Mouse (Mus musculus) monocyte, adult 2 months (primary cell): Measurements from ENCODE around the gene Kif16b.

Experiments used
- DNase-seq, 2 experiments: peaks; one replicate each; pipeline ENCODE4 v3.0.0; 2022; ENCODE audit warnings: low spot score in 2 of 2, low read depth in 1 of 2

Kif16b gene

DNA sequence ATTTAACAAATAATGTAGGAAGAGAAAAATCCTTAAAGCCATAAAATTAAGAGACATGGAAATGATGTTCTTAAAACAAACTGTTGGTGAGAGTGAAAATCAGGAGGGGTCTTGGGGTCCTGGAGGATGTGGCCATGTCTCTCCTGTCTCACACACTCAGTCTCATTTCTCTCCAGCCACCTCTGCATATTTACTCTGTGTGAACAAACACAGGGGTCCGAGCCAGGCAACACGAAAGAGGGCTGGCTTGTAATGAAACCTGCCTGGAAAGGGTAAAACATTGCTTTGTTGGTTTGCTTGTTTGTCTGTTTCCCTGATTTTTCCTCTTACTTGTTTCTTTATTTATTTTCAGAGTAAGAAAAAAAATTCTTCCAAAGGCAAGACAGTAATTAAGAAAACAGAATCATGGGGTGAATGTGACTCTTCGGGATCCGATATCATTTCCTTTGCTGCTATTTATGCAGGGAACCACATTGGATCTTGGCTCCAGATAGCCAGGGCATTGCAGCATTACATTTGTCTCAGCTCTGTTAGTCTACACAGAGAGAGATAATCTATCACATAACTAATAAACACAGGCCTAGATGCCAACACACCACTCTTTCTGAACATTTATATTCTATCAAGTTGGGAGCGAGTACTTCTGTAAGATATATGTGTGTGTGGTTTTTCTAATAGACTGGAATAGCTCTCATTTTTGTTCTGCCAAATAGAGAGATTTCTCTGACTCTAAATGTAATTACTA is 218.2 kb downstream of the Kif16b start:
- DNase-seq, result no peak

DNA sequence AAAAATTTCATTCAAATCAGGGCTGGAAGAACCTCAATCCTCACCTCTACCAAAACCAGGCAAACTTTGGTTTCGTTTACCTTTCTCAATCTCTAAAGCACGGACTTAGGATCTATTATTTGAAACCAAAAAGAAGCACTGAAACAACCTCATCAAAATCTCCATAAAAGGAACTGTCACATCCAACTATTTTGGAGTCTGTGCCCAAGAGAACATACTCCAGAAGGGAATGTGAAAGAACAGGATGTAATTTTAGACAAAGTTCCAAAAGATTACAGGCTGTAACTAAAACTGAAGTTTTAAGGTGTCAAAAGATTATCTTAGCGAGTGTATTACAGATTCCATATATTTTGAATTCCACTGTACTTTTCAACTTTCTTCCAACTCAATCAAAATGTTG is 232.9 kb downstream of the Kif16b start:
- no peak for DNase-seq

DNA sequence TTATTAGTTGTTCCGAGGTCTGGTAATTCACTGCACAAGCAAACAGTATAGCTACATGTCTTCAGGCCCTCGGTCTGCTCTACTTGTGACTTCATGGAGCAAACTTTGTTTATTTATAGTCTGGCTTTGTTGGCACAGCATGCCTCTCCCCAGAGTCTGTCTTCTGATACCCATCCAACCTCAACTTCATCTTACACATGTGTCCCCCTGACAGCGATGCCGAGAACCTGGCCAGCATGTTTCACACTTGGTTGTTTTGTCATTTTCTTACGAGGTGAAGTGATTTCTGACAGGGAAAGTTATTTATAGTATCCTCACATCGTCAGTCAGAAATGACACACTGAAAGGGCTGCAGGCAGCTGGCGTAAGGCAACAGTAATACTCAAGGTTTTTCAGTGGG is 249.7 kb downstream of the Kif16b start:
- DNase-seq, result no peak

DNA sequence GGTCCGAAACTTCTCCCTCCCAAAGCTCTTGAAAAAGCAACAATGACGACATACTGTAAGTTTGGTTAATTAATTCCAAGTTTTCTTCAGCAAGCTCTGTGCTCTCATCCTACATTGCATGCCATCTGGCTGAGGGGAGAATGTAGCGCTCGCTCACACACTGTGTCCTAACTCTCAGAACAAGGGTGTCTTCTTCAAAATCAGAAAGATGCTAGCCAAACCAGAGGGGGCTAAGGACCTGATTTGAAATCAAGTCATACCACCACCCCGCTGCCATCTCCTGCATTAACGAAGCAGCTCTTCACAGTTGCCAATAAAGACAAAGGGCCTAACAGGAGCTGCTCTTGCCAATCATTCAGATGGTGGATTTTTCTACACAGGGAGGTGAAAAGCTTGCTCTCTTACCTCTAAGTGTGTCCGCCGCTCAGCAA is 253.3 kb downstream of the Kif16b start:
- no peak for DNase-seq

DNA sequence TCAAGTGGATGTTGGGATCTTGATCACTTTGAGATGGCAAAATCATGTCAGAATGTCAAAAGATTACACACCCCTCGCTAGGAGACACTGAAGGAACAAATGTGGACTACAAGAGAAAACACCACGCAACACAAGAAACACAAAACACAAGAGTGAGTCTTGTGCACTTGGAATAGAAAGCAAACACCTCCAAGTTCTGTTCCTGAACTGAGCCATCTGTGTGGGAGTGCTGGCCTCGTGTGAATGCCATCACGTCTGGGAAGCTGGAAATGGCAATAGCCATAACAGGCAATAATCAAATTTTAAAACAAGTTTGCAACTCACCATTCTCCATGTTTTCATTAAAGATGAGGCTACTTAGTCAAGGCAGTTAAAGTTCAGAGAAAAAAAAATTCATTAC is 254.5 kb downstream of the Kif16b start:
- no peak for DNase-seq

DNA sequence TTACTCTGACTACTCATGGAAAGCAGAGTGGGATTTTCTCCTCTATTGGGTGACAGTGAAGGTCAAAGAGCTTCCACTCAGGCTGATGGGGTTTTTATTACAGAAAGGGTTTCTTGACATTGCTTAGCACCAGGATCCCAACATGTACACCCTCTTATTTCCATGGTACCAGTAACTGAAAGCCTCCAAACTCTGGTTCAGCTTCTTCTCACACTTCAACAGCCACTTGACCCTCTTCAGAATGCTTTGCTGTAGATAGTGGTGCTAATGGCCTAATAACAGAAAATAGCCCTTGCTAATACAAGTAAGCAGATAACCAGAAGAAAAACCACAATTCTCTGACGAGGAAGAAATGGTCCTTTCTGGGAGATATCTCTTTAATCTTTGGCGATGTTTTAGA is 259.6 kb downstream of the Kif16b start:
- no peak for DNase-seq

DNA sequence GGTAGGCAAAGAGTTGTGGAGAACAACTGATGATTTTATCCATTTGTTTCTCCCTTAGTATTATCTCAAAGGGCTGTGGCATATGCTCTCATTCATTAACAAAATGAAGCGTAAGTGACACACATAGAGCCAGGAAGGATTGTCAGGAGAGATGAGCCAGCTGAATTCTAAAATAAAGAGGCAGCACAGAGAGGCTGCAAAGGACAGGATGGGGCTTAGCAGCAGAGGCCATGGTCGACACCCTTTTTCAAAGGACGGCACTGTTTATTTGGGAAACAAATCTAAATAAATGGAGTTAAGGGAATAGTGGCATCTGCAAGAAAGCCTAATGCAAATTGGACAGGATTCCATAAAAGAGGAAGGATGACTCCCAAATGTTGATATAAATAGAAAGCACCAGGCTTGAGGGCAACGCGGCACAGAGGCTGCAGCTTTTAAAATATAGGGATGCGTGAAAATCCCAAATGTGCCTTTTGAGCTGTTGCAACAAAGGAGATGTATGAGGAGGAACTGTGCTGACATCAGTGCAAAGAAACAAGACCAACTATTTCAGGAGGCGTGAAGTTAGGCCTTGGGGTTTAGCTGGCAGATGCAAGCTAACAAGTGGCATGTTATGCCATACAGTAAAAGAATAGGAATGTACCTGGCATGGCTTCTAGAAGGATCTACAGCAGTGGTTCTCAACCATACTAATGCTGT is 265.6 kb downstream of the Kif16b start:
- no peak for DNase-seq

DNA sequence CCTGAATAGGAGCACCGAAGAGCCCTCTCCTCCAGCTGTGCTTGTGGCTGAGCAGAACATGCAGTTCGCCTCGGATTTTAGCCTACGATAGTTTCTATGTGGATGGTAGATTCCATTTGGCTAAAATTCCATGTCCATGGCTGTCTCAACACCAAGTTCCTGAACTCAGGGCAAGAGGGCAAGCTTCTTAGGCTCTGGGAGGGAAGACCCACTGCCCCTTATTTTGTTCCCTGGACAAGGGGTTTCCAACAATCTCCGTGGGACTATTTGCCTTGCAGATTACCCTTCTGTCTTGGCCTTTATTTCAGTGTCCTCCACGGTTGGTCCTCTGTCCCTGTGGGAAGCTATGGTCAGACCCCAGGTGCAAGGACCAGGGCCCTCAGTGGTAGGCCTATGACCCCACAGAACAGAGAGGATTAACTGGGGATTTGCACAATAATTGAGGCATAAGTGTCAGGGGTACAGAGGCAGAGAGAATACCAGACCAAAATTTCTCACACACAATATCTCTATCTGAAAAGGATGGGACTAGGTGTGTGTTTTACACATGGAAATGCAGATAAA is 267.3 kb downstream of the Kif16b start:
- no peak for DNase-seq

DNA sequence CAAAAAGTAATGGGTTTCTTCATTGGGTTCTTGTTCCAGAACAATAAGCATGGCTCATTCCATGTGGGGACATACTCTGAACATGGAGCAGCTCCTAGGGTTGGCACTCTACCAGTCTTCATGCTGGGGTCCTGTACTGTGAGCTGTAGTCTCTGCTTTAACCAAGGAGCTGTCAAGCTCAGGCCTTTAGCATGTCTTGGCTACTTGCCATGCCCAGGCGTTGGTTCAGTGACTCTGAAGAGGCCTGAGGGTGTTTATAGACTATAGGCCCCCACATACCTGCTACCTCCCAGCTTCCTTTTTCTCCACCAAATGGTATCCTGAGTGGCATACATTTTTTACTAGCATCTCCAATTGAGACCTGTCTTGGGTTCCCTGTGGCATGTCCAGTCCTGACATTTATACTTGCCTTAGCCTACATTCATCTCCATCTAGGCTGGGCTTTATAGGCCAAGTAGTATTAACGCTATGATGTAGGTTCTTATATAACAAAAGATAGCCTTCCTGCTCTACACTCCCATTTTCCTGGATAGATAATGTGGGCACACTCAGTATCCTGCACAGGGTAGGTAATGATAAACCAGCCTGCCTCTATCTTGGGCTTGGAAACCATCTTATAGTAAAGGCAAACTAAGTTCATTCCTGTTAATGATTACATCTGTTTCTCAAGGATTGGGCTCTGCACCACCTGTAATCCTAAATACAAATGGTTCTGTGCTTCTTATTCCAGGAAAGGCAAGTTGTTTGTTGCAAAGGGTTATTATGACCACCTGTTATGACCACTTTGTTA is 271.6 kb downstream of the Kif16b start:
- no peak for DNase-seq

DNA sequence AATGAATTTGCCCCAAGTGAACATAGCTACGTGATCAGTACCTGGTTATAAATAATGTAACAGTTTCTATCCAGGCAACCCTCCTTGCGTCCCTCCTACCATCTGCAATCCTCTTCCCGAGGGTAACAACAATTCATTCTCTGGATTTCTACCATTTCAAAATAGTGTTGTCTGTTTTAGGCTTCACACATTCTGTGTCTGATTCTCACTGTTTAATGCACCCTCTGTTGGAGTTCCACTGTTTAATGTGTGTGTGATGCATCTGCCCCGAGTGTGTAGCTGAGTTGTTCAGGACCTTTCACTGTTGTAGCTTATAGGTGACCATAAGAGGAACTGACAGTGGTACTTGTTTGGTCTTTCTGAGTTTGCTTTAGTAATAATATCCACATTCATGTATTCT is 275.6 kb downstream of the Kif16b start:
- no peak for DNase-seq

DNA sequence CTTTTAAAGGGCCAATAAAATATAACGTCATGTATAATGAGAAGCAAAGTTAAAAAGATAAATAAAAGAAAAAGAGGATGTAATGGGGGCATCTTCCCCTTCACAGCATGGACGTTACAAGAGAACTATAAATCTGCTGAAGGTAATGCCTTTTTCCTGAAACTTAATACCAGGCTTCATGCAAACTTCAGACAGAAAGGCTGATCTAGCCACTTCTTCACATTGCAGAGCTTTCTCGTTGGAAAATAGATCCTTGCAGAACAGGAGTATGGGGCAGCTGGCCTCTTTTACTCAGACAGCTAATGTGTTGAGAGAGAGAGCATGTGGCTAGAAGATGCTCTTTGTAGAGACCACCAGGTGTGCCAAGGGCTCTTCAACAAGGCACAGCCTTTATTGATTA is 276.2 kb downstream of the Kif16b start:
- DNase-seq, result no peak

DNA sequence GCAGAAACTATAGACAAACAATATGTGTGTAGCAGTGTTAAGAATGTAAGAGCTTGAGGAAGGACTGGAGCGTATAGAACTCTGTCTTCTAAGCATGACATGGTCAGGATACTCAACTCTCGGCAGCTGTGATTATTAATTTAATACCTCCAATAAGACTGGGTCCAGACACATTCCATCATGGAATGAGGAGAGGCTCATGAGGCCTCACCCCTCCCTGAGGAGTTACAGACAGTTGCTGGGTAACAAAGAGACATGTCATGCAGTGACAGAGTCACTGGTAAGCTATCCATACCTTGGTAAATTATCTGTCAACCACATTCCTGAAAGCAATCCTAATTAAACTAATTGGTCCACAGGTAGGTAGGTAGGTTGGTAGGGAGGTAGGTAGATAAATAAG is 277.1 kb downstream of the Kif16b start:
- no peak for DNase-seq

DNA sequence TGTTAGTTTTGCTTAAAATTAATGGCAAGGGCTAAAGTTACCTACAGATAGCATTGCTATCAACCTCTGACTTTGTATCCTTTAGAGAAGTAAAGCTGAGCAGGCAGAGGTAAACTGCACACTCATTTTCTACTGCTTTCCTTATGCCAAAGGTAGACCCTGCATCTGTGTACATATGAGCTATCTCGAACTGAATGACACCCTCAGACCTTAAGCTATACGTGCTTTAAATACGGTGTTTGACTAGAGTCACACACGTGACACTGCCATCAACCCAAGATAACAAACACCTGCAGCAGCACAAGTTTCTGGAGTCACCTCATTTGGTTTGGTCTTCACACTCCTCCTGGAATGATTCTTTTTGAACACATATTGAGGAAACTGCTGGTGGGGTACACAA is 280.2 kb downstream of the Kif16b start:
- DNase-seq, result no peak

DNA sequence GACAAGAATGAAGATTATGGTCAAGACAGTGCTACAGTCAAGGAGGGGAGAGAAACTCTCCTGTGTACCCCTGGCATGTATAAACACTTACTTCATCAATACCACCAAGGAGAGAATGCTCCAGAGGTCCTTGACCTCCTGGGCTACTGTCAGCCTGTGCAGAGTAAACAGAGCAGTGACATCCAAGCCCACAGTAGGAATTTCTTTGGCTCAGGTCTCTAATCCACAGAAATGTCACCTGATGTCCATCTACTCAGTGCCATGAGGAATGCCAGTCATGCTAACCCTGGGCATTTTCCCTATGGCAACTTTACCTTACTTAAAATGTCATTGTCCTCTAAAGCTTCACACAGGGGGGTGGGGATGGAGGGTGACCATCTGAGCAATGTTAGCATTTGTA is 281.4 kb downstream of the Kif16b start:
- DNase-seq, result no peak

DNA sequence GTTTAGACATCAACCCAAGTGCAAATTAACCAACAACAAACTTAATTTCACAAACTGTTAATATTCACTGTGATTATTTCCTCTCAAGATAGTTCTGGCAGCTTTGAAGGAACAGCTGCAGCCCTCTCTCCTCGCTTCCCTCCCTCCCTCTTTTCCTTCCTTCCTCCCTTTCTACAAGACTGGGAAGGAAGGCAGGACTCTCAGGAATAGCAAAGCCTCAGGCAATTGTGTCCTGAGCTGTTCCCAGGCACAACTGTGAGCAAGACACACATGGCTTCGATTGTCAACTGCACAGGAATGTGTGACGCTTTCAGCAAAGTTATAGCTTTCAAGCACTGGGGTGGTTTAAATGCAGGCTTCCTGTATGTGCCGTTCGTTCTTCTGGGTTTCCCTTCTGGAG is 286.8 kb downstream of the Kif16b start:
- no peak for DNase-seq

DNA sequence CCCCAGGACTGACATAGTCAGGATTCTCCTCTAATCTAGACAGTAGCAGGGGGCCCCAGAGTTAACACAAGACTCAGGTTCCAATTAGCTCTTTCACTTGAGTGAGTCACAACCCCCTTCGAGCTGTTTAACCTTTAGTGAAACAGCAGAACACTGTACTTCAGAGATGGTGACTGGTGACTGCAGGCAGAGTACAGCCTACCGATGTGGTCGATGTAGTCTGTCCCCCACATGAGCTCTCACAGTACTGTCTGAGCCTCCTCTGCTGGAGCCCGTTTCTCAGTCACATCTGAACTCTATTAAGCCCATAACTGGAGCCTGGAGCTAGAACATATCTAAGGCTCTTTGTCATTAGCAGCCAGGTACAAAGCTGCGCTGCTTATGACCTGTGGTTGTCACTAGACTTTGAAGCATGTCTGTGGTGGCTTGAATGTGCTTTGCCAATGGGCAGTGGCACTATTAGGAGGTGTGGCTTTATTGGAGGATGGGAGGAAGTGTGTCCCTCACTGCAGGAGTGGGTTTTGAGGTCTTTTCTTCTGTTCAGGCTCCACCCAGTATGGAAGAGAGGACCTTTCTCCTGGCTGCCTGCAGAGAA is 288.9 kb downstream of the Kif16b start:
- no peak for DNase-seq

DNA sequence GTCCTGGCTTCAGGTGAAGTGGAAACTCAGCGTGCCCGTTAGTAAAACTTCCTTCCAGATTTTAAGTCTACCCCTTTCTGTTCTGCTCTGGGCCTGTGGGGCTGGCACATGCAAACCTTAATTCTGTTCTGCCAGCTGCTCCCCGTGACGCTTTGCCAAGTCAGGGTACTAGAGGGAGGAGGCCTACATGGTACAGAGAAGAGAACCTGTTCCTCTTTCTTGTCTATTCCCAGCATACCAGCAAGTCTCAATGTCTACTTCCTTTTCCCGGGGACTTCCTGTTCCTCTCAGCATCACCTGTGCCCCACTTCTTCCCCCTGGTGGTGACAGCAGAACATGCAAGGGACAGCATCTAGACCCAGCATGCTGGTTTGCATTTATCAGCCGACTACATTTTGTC is 290.2 kb downstream of the Kif16b start:
- peak; percentile 43 to 47 for DNase-seq

DNA sequence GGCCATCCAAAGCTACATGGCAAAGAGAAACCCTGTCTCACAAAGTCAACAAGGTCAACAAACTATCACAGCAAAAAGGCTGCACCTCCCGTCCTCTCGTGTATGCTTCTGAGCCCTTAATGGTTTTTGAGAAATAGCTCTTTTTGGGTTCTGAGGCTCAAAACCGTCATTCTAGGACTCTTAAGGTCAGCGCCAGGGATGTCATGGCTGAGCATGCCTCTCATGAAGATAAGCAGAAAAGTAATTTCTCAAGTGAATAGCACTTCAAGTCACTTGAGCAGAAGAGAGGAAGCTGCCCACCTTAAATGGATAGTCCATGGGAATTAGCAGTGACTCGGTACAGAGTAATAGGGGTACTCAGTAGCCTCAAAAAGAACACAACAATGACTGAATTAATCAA is 291.1 kb downstream of the Kif16b start:
- DNase-seq, result no peak

DNA sequence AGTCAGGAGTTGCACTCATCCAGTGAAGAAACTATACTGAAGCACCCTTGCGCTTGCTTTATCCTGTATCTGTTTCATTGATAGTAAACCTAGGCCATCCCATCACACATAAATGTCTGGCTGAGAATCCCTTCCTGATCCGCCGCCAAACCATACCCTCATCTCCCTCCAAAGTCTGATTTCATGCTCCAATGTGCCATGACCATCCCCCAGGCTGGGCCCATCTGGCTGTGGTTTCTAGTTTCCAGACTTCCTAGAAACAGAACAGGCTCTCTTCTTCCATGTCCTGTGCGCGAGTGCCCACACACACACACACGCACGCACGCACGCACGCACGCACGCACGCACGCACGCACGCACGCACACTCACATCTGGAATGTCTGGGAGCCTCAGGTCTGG is 292.6 kb downstream of the Kif16b start:
- DNase-seq, result no peak

DNA sequence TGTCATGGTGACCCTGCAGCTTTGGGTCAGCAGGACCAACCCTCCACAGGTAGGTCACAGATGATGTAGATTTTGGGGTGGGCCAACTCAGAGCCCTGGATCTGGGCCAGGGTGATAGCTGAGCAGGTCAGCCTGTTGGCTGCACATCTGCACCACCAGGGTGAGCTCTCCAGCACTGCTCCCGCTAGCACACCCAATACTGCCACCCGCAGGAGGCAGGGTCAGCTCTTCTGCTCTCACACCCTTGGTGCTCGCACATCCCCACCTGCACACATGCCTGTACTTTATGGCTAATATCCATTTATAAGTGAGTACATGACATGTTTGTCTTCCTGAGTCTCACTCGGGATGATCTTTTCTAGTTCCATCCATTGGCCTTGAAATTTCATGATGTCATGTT is 296.6 kb downstream of the Kif16b start:
- DNase-seq, result no peak

DNA sequence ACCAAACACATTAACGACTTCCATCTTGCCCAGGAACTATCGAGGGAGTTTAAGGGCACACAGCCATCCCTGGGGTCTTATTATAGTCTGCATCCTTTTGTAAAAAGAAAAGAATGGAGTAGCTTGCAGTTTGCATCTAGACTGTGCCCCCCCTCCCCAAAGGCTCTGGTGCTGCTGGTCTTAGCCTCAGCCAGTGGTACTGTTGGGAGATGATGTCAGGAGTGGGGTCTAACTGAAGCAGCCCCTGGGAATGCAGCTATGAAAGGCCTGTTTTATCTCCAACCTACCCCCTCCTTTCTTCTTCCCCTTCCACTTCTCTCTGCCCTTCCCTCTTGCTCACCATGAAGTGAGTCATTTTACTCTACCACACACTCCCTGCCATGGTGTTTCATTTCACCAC is 298.1 kb downstream of the Kif16b start:
- no peak for DNase-seq
